Mouse (Mus musculus): Measurements from ENCODE around the gene Gckr. TPM values are rescaled to one million over a fixed set of nuclear protein-coding genes. Genes with fewer than 3 reads are reported as not detected.
"Not testable (repeated sequence)": the region's sequence is repeated elsewhere in the genome, so short reads cannot be mapped to it uniquely, and the experiment has no call there.

Gckr gene
- total RNA-seq, 2 experiments from 2014 or later = not detected

GRCm38 (mm10) chr5:31295606-31296141, 1.6 kb upstream of the Gckr start, which contains the start of gene Fndc4:
Fndc4 (minus strand) TSS chr5:31296080.
- peak; percentile 25 for DNase-seq

GRCm38 (mm10) chr5:31297981-31298380, 738 bp downstream of the Gckr start:
- DNase-seq = no peak

GRCm38 (mm10) chr5:31298486-31298885, 1.2 kb downstream of the Gckr start:
- DNase-seq = no peak

GRCm38 (mm10) chr5:31301866-31302265, 4.6 kb downstream of the Gckr start:
- no peak for DNase-seq

GRCm38 (mm10) chr5:31303093-31303492, 5.8 kb downstream of the Gckr start:
- DNase-seq = no peak

GRCm38 (mm10) chr5:31312806-31313205, 15.6 kb downstream of the Gckr start:
- DNase-seq = no peak

GRCm38 (mm10) chr5:31322776-31323175, 25.5 kb downstream of the Gckr start:
- no peak for DNase-seq

- no peak for DNase-seq
Observed at GRCm38 (mm10) chr5:31324085-31324484, 26.8 kb downstream of the Gckr start.

GRCm38 (mm10) chr5:31326850-31327249, 29.6 kb downstream of the Gckr start:
- DNase-seq = no peak

- DNase-seq = peak; percentile 17
Observed at GRCm38 (mm10) chr5:31328255-31328654, 31.0 kb downstream of the Gckr start.

GRCm38 (mm10) chr5:31357586-31357985, 60.3 kb downstream of the Gckr start:
- not testable (repeated sequence) for DNase-seq

- no peak for DNase-seq
Observed at GRCm38 (mm10) chr5:31360955-31361354, 63.7 kb downstream of the Gckr start.

Other genes starting within 250 kb of the Gckr start
- 10 to 100 TPM; 41.8 to 44.4 TPM for gene Atraid, start 249.1 kb upstream of the Gckr start, total RNA-seq (2021)
- gene Slc5a6, start 248.5 kb upstream of the Gckr start, total RNA-seq (2021) = 1 to 10 TPM; 2.5 to 3.5 TPM
- 10 to 100 TPM; 19.3 to 25.1 TPM for gene Cad, start 242.7 kb upstream of the Gckr start, total RNA-seq (2021)
- not detected for gene Dnajc5g, start 191.2 kb upstream of the Gckr start, total RNA-seq (2021)
- under 1 TPM in 1 of 2 experiments, not detected in 1; 0.13 TPM for gene Slc30a3, start 189.2 kb upstream of the Gckr start, total RNA-seq (2021)
- 100 to 1,000 TPM; 303 to 342 TPM for gene Trim54, start 180.7 kb upstream of the Gckr start, total RNA-seq (2021)
- gene Ucn, start 158.6 kb upstream of the Gckr start, total RNA-seq (2021) = not detected
- gene Mpv17, start 143.2 kb upstream of the Gckr start, total RNA-seq (2021) = 10 to 100 TPM; 22.9 to 25.6 TPM
- under 1 TPM; 0.26 to 0.35 TPM for gene Gm29609, start 117.5 kb upstream of the Gckr start, total RNA-seq (2021)
- gene Gtf3c2, start 117.3 kb upstream of the Gckr start, total RNA-seq (2021) = 10 to 100 TPM; 21.8 to 24.5 TPM
- gene Snx17, start 104.2 kb upstream of the Gckr start, total RNA-seq (2021) = 10 to 100 TPM; 28.3 to 31.1 TPM
- 10 to 100 TPM; 51.5 to 63.1 TPM for gene Eif2b4, start 104.0 kb upstream of the Gckr start, total RNA-seq (2021)
- 1 to 10 TPM; 5.4 to 5.7 TPM for gene Zfp513, start 95.1 kb upstream of the Gckr start, total RNA-seq (2021)
- 10 to 100 TPM; 32.6 to 35.4 TPM for gene Ppm1g, start 76.8 kb upstream of the Gckr start, total RNA-seq (2021)
- gene Nrbp1, start 56.6 kb upstream of the Gckr start, total RNA-seq (2021) = 10 to 100 TPM; 52.2 to 55.9 TPM
- gene Gm9970, start 56.2 kb upstream of the Gckr start, total RNA-seq (2021) = not detected
- gene Krtcap3, start 45.8 kb upstream of the Gckr start, total RNA-seq (2021) = 1 to 10 TPM; 1.8 to 1.9 TPM
- gene Ift172, start 6.3 kb upstream of the Gckr start, total RNA-seq (2021) = 10 to 100 TPM; 21.0 to 24.4 TPM
- 1 to 10 TPM; 1.5 to 3.1 TPM for gene Fndc4, start 1.4 kb upstream of the Gckr start, total RNA-seq (2021)
- 10 to 100 TPM in 1 of 2 experiments, 1 to 10 TPM in 1; 9.2 to 10.0 TPM for gene Zfp512, start 155.0 kb downstream of the Gckr start, total RNA-seq (2021)
- not detected for gene 4930548H24Rik, start 188.3 kb downstream of the Gckr start, total RNA-seq (2021)
- 10 to 100 TPM; 15.7 to 15.8 TPM for gene Gpn1, start 197.3 kb downstream of the Gckr start, total RNA-seq (2021)
- 10 to 100 TPM; 17.4 to 18.6 TPM for gene Slc4a1ap, start 229.6 kb downstream of the Gckr start, total RNA-seq (2021)
- 1 to 10 TPM; 8.0 to 9.4 TPM for gene Supt7l, start 230.4 kb downstream of the Gckr start, total RNA-seq (2021)

All from gastrocnemius, postnatal 25 days (tissue).